Mouse (Mus musculus): ENCODE data around the gene Ctns. TPM values are rescaled to one million over a fixed set of nuclear protein-coding genes. Genes with fewer than 3 reads are reported as not detected.

The Ctns gene
- polyA plus RNA-seq, 1 experiment, result 15.4 TPM

DNA sequence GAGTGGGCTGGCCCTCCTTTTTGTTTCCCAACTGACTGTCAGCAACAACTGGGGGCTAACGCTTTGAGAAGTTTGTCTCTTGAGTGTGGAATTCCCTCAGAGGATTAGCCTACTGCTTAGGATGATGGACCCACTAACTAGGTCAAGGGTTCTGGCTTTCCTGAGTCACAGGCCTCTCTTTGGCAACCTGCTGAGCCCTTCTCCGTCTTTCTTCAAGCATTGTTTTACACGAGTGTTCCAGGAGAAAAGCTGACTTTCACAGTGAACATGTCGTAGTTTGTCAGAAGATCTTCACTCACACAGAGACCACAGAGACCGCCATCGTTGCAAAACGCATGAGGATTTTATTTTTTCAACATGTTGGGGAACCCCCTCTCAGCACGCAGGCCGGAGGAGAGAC, 50.6 kb downstream of the Ctns start:
- Histone ChIP-seq H3K4me3 (ENCODE audit: low read depth, low read length) (no peak overlapping the region), H3K9me3 (replicated peaks; ENCODE audit: control insufficient read depth, insufficient read depth, low read length, poor library complexity, severe bottlenecking) (no peaks in the 10 kb centered on the region), H3K36me3 (ENCODE audit: control insufficient read depth, insufficient read depth, low read length, poor library complexity, severe bottlenecking) (no peaks in the 10 kb centered on the region), H3K4me1 (ENCODE audit: control insufficient read depth, insufficient read depth, low read length) (peaks cover 2% of the 10 kb centered on the region), H3K27me3 (ENCODE audit: control insufficient read depth, insufficient read depth, low read length, poor library complexity, severe bottlenecking) (no peaks in the 10 kb centered on the region), H3K9ac (ENCODE audit: low read depth, poor library complexity, severe bottlenecking) (no peak overlapping the region), H3K27ac (ENCODE audit: insufficient read depth, low read length) (peak overlapping the region; percentile 53; the same call in 1 of the 2 replicates)
- TF ChIP-seq POLR2A (IDR thresholded peaks at IDR 0.05; ENCODE audit: insufficient read depth, low read length) (no peak), CTCF (IDR thresholded peaks at IDR 0.05; ENCODE audit: low read depth, low read length) (no peak), EP300 (IDR thresholded peaks at IDR 0.05; ENCODE audit: insufficient read depth, low read depth, low read length) (no peak)

DNA sequence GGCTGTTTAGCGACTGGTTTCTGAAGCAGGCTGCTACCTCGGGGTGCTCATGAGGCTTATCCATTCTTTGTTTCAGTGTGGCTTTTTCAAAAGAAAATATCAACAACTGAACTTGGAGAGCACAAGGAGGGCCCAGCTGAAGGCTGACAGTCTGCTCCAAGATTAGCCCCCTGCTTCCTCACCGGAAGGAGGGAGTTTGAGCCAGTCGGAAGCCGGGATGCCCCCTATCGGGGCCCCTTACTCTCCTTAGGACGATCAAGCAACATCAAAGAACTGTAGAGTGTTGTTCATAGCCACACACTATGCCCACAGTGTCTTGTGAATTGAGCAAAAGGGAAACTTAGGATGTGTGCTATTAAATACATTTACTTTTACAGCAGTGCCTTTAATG, 51.9 kb downstream of the Ctns start:
- no peak overlapping the region for H3K4me3 ChIP-seq (ENCODE audit: low read depth, low read length)
- no peaks in the 10 kb centered on the region for H3K9me3 ChIP-seq (replicated peaks; ENCODE audit: control insufficient read depth, insufficient read depth, low read length, poor library complexity, severe bottlenecking)
- H3K36me3 ChIP-seq (ENCODE audit: control insufficient read depth, insufficient read depth, low read length, poor library complexity, severe bottlenecking), result no peaks in the 10 kb centered on the region
- H3K4me1 ChIP-seq (ENCODE audit: control insufficient read depth, insufficient read depth, low read length), result peaks cover 2% of the 10 kb centered on the region
- H3K27me3 ChIP-seq (ENCODE audit: control insufficient read depth, insufficient read depth, low read length, poor library complexity, severe bottlenecking), result no peaks in the 10 kb centered on the region
- TF ChIP-seq EP300 (IDR thresholded peaks at IDR 0.05; ENCODE audit: insufficient read depth, low read depth, low read length), result 0 out of 2 replicates have a peak, but pooled peaks have one; percentile 12
- TF ChIP-seq CTCF (IDR thresholded peaks at IDR 0.05; ENCODE audit: low read depth, low read length), result no peak
- H3K9ac ChIP-seq (ENCODE audit: low read depth, poor library complexity, severe bottlenecking), result peak overlapping the region; percentile 22; the same call in 1 of the 2 replicates
- H3K27ac ChIP-seq (ENCODE audit: insufficient read depth, low read length), result no peak overlapping the region

DNA sequence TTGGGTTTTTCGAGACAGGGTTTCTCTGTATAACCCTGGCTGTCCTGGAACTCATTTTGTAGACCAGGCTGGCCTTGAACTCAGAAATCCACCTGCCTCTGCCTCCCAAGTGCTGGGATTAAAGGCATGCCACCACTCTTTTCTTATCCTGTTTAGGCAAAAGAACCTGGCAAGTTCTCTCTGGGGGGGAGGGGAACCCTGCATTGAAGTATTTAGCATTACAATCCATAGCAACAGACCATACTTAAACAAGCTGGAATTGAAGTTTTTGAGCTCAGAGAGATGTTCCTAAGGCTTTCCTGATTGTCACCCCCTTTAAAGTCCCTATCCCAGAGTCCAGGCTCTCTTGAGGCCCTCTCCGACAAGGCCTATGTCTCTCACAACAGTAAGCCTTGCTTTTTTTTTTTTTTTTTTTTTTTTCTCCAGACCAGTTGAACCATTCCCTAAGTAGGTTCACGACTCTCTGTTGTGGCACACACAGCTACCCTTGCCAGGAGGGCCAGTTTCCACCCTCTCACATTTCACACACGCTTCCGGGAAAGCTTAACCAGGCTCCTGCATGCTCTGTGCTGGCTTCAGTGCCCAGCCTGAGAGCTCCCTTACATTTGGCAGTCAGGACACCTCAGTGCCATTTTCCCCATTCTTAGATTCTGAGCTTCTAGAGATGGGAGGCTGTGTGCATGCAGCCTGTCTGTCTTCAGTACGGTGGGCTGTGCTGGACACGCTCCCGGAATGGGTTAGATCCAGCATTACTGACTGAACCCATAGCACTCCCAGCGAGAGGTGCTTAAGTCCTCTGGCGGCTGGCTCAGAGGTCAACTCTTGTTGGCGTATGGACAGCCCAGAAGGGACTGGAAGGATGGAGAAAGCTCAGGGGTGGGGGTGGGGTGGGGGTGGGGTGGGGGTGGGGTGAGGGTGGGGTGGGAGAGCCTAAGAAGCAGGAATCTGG, 52.5 kb downstream of the Ctns start:
- no peaks in the 10 kb centered on the region for H3K36me3 ChIP-seq (ENCODE audit: control insufficient read depth, insufficient read depth, low read length, poor library complexity, severe bottlenecking)
- 0 out of 2 replicates have a peak overlapping the region, but pooled peaks have one; percentile 22 for H3K9ac ChIP-seq (ENCODE audit: low read depth, poor library complexity, severe bottlenecking)
- H3K4me3 ChIP-seq (ENCODE audit: low read depth, low read length), result no peak overlapping the region
- H3K9me3 ChIP-seq (replicated peaks; ENCODE audit: control insufficient read depth, insufficient read depth, low read length, poor library complexity, severe bottlenecking), result no peaks in the 10 kb centered on the region
- no peak for TF ChIP-seq CTCF (IDR thresholded peaks at IDR 0.05; ENCODE audit: low read depth, low read length)
- TF ChIP-seq POLR2A (IDR thresholded peaks at IDR 0.05; ENCODE audit: insufficient read depth, low read length), result no peak
- no peak for TF ChIP-seq EP300 (IDR thresholded peaks at IDR 0.05; ENCODE audit: insufficient read depth, low read depth, low read length)
- H3K27ac ChIP-seq (ENCODE audit: insufficient read depth, low read length), result peak overlapping the region; percentile 7
- peaks cover 2% of the 10 kb centered on the region for H3K4me1 ChIP-seq (ENCODE audit: control insufficient read depth, insufficient read depth, low read length)
- H3K27me3 ChIP-seq (ENCODE audit: control insufficient read depth, insufficient read depth, low read length, poor library complexity, severe bottlenecking), result no peaks in the 10 kb centered on the region

DNA sequence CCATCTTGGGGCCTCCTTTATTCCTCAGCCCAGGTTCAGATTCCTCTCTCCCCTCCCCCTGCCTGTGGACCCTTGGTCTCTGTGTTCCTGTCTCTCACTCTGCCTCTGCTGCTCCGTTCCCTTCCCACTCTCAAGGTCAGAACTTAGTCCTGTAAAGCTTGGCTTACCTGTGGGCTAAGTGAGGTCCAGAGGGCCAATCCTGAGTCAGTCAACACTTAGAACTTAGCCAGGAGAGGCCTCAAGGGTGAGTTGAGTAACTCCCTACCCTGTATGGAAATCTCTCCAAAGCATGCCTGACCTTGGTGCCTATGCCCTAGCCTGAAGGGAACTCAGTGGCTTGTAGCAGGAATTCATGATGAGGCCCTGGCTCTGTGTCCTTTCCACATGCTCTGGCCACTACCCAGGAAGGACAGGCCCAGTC, 54.6 kb downstream of the Ctns start:
- TF ChIP-seq POLR2A (IDR thresholded peaks at IDR 0.05; ENCODE audit: insufficient read depth, low read length), result no peak
- no peak for TF ChIP-seq EP300 (IDR thresholded peaks at IDR 0.05; ENCODE audit: insufficient read depth, low read depth, low read length)
- no peak for TF ChIP-seq CTCF (IDR thresholded peaks at IDR 0.05; ENCODE audit: low read depth, low read length)
- Histone ChIP-seq H3K4me1 (ENCODE audit: control insufficient read depth, insufficient read depth, low read length) (peaks cover 2% of the 10 kb centered on the region), H3K9me3 (replicated peaks; ENCODE audit: control insufficient read depth, insufficient read depth, low read length, poor library complexity, severe bottlenecking) (no peaks in the 10 kb centered on the region), H3K27ac (ENCODE audit: insufficient read depth, low read length) (no peak overlapping the region), H3K36me3 (ENCODE audit: control insufficient read depth, insufficient read depth, low read length, poor library complexity, severe bottlenecking) (no peaks in the 10 kb centered on the region), H3K27me3 (ENCODE audit: control insufficient read depth, insufficient read depth, low read length, poor library complexity, severe bottlenecking) (no peaks in the 10 kb centered on the region), H3K4me3 (ENCODE audit: low read depth, low read length) (no peak overlapping the region), H3K9ac (ENCODE audit: low read depth, poor library complexity, severe bottlenecking) (no peak overlapping the region)

DNA sequence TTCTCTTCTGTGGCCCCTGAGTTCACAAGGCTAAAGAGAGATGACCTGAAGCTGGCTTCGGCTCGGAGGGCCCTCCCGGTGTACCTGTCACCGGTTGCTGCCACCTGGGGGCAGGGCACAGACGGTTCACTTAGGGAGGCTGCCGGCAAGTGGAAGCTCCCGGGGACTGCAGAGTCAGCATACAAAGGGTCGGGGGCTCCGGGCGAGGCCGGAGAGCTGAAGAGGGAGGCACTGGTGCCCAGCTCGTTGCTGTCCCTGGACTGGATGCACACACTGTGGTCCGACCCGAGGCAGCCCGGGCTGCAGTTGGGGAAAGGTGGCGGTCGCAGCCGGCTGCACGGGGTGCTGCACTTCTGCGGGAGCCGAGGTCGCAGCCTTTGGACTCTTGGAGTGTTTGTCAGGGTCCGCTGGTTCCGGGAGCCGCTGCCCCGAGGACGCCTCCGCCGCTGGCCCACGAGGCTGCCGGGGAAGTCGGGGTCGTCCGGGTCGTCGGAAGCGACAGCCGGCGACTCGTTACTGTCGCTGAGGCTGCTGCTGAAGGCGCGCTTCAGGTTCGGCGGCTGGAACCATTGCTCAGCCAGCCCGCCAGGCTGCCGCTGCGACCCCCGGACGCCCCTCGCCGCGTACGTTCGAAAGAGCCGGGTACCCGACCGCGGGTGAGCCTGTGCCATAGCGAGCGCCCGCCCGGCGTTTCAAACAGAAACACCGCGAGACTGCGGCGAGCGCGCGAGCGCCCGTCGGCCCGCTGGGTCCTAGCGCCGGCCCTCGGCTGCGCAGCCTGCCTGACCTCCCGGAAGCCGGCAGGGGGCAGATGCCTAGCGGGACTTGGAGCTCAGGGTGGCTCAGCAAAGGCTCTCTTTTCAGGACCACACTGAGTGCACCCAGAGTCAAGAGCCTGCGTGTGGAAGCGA, 61.0 kb downstream of the Ctns start, which contains the start of gene Haspin:
Haspin (minus strand) TSS at position 704 of the 911 bp plus-strand sequence.
- Histone ChIP-seq H3K4me3 (ENCODE audit: low read depth, low read length) (peak within 1 kb of the TSS; percentile 93), H3K27me3 (ENCODE audit: control insufficient read depth, insufficient read depth, low read length, poor library complexity, severe bottlenecking) (no peaks in the 10 kb centered on the region), H3K27ac (ENCODE audit: insufficient read depth, low read length) (no peak within 1 kb of the TSS), H3K4me1 (ENCODE audit: control insufficient read depth, insufficient read depth, low read length) (no peaks in the 10 kb centered on the region), H3K9me3 (replicated peaks; ENCODE audit: control insufficient read depth, insufficient read depth, low read length, poor library complexity, severe bottlenecking) (peaks cover 10% of the 10 kb centered on the region; the same call in 1 of the 2 replicates), H3K36me3 (ENCODE audit: control insufficient read depth, insufficient read depth, low read length, poor library complexity, severe bottlenecking) (peaks cover 37% of the 10 kb centered on the region), H3K9ac (ENCODE audit: low read depth, poor library complexity, severe bottlenecking) (peak within 1 kb of the TSS; percentile 93)
- TF ChIP-seq POLR2A (IDR thresholded peaks at IDR 0.05; ENCODE audit: insufficient read depth, low read length) (peak; percentile 25), EP300 (IDR thresholded peaks at IDR 0.05; ENCODE audit: insufficient read depth, low read depth, low read length) (no peak), CTCF (IDR thresholded peaks at IDR 0.05; ENCODE audit: low read depth, low read length) (peak; percentile 78)
